Mouse (Mus musculus) activated CD4-positive, CD25-positive, alpha-beta regulatory T cell (primary cell): Measurements from ENCODE around the gene Sox6. TPM values are rescaled to one million over a fixed set of nuclear protein-coding genes. Genes with fewer than 3 reads are reported as not detected.

Source experiments
- polyA plus RNA-seq, 2 experiments: library from polyadenylated mRNA; unstranded; fragments of 100-300 nt; shearing (Covaris generic); gene quantifications; one replicate each; pipeline ENCODE4 v1.2.1; 2017

Sox6 gene
- polyA plus RNA-seq = 1 to 10 TPM in 1 of 2 experiments, not detected in 1; 1.0 TPM

DNA sequence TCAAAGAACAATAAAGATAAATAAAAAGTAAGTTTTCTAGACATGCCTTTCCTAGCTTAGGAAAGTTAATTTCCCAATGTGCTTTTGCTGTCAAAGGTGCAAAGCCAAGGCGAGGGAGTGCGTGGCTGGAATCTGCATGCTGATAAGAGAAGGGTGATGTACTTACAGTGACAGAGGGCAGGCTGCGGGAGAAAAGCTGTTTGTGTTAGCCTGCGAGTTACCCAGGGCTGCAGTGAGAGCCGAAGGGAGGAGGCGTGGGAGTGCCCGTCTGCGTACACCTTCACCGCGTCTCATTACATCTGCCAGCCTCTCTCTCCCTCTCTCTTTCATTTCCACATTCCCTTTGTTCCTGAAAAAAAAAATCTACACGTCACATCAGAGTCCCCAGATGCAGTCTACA, at the start of gene Sox6:
Sox6 (minus strand) TSS at position 286 of the 400 bp plus-strand sequence.

DNA sequence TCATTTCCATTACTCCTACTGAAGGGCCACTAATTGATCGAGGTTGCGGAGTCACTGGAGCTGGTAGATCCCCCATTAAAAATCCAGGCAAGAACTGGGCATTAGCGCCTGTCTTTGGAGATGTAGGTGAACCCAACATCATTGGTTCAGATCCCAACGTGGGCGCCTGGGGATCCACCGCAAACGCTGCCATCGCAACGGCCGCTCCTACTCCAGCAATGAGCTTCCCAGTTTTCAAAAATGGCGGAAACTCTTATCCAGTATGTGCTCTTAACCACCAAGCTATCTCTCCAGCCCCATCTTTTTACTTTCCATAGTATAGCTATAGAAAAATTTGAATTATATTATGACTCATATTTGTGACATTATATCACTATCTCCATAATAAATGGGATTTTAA, 45.8 kb upstream of the Sox6 start, which contains the start of gene Gm4353:
Gm4353 (minus strand) TSS at position 270 of the 400 bp plus-strand sequence.

DNA sequence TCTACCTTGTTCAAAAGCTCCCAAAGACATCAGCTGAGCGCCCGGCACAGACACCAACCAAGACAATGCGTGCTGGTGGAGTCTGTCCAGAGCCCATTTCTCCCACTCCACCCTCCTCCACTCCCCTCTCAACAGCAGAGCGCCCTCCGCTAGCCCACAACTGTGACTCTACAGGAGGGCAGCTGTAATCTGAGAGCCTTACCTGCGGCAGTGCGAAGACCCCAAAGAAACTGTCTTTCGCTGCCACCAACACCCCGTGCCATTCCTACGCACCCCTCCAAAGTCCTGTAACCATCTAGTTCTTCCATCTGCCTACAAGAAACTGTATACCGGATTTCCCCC, 571 bp upstream of the Sox6 start, which contains the start of gene 1110004F10Rik:
1110004F10Rik (plus strand) TSS at position 202 of the 342 bp plus-strand sequence.

Other genes starting within 250 kb of the Sox6 start
- gene 1110004F10Rik, start 601 bp upstream of the Sox6 start, polyA plus RNA-seq = 100 to 1,000 TPM; 190 to 220 TPM
- gene Gm4353, start 45.8 kb upstream of the Sox6 start, polyA plus RNA-seq = under 1 TPM in 1 of 2 experiments, not detected in 1; 0.39 TPM